Mouse (Mus musculus): ENCODE results near the gene Ccl3.

Ccl3 gene

DNA sequence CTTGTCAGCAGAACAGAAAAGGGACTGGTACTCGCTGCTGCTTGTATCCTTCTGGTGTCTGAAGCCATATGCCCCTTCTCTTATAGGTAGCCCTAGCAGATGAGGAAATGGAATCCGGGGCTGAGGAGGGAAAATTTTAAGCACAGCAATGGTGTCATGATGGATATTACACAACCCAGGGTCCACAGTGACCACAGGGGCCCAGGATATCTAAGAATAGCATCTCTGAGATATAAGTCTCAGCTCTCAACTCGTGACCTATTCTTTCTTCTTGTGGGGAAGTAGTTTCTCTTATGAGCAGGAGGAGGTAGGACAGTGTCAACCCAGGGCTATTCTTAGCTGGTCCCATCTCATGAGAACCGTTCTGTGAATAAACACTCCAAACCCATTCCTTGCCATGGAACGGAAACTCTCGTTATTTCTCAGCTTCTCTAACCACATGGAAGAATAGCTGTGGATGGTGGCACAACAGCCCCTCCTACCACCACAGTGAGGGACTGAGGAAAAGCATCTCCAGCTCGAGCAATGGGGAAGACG lies at the start of gene Ccl3:
Gene Ccl3, minus strand, starts transcription at position 51 of the 537 bp plus-strand sequence.
- DNase-seq (ENCODE audit: low spot score), result no peak

DNA sequence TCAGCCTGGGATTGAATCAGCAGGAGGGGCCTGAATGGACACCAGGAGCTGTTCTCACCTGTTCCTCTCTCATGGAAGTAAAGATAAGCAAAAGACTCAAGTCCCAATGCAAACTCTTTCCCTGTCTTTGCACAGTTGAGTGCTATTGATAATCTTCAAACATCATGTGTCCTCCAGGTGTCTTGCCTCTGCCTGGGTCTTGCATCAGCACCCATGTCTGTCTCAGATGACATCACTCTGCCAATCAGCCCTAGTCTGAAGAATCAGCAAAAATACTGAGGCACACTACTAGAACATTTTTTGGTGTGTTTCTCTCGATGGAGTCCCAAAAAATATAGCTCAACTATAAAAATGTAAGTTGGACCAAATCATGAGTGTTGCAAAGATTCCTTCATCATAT lies 42.9 kb upstream of the Ccl3 start:
- DNase-seq (ENCODE audit: low spot score), result no peak

DNA sequence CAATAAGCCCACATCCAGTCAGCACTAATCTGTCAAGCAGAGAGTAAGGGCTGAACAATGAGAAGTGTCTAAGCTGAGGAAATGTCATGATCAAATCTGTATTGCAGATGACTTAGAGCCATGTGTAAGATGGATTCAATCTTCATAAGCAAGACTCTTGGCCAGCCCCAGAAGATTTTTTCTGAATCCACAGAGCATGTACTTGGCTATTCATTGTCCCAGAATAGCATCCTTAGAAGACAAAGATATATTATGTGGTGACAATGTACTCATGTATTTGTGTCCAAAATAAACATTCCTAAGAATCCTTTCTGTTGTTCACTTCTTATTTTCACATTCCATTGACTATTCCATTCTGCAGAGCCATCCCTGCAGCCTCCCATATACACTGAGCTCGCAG lies 40.8 kb upstream of the Ccl3 start:
- DNase-seq (ENCODE audit: low spot score), result no peak

DNA sequence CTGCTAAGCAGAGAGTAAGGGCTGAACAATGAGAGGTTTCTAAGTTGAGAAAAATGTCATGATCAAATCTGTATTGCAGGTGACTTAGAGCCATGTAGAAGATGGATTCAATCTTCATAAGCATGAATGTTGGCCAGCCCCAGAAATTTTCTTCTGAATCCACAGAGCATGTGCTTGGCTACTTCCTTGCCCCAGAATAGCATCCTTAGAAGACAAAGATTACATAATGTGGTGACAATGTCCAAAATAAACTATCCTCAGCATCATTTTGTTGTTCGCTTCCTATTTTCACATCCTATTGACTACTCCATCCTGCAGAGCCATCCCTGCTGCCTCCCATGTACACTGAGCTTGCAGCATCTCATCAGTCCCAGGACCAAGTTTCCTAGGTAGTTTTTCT lies 26.5 kb upstream of the Ccl3 start:
- DNase-seq (ENCODE audit: low spot score), result no peak

DNA sequence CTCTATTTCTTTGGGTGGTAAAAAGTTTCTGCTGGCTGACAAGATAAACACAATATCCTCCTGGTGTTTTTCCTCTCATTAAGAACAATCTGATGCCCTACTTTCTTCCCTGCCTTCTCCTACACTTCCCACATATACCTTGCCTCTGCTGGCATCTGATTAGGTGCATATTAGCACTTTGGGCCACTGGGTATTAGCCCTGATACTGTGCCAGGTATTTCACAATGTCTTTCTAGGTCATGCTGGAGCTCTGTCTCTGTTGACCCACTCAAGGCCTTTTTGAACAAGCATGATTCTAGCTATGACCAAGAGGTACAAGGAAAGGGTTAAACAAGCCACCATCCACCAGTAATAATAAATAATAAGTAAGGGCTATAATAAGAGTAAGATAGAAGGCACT lies 22.6 kb upstream of the Ccl3 start:
- no peak for DNase-seq (ENCODE audit: low spot score)

DNA sequence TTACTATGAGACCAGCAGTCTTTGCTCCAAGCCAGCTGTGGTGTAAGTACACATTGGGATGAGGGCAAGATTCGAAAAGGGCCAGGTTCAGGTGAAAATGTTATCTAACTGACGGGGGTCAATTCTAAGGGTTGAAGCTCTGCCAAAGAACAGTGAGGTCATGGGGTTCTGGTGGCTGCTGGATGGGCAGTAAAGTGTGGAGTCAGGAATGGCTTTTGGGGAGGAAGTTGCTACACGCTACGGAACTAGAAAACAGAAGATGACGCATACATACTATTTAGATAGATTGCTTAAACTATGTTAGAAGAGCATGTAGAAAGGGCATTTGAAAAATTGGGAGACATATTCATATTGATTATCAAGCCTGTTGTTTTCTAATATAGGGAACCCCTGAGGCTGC lies 14.4 kb upstream of the Ccl3 start:
- DNase-seq (ENCODE audit: low spot score), result no peak

DNA sequence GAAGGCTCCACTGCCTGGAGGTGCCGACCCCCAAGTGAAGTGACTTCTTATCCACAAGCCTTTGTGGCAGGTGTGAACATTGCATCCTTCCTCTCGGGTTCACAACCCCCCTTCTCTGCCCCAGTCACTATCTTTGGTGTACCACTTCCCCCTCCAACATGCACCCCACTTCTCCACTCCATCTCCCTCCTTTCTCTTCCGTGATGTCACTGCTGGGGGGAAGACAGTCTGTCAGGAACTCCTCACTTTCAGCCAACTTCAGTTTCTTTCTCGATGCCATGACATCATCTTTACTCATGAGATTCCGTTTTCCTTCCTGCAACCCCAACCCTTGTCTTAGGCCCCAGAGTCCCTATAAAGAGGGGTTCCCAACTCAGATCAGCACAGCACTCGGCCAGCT lies 13.0 kb upstream of the Ccl3 start, which contains the start of gene Ccl4:
Gene Ccl4, plus strand, starts transcription at position 381 of the 400 bp plus-strand sequence.
- no peak for DNase-seq (ENCODE audit: low spot score)

DNA sequence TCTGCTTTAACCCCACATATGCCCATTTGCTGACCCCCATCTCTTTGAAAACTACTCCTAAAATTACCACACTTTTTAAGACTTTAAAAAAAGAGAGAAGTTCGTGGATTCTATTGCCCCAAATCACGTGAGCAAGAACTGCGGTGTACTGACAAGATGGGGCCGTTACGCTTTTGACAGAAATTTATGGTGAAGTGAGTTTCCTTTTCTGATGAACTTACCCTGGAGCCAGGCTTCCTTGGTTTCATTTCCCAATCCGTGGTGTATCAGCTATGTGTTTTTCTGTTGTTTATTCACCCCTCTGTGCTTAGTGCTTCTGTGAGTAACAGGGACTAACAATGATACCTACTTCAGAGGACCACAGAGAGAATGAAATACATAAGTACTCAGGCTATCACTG lies 9.6 kb upstream of the Ccl3 start:
- DNase-seq (ENCODE audit: low spot score), result no peak

DNA sequence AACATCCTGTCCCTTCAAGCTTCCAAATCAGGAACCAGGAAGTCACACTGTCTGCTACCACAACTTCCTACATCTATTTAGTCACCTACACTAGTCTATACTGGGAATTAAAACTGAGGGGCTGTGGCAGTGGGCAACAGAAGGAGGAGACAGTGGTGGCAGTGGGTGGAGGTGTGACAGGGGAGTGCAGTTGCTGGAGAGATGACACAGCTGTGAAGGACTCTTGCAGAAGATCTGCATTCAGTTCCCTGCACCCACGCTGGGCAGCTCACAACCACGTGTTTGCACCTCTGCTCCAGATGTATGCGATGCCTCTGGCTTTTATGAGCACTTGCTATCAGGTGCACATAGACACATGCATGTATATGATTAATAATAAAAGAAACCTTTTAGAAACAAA lies 8.4 kb upstream of the Ccl3 start:
- DNase-seq (ENCODE audit: low spot score), result no peak

DNA sequence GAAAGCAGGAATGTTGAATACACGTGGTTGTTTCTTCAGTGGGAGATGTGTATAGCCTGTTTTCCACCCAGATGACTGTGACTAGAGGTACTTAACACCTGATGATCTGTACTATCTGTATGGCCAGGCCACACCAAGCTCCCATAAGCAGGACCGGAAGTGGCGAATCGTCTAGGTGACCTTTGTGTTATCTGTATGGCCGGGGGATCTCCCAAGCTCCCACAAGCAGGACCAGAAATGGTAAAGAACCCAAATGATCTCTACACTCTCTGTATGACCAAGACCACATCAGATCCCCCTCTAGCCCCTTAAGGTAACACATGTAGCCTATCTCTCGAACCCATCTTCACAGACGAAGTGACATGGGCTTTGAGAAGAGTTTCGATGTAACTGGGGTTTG lies 5.5 kb upstream of the Ccl3 start:
- DNase-seq (ENCODE audit: low spot score), result no peak

DNA sequence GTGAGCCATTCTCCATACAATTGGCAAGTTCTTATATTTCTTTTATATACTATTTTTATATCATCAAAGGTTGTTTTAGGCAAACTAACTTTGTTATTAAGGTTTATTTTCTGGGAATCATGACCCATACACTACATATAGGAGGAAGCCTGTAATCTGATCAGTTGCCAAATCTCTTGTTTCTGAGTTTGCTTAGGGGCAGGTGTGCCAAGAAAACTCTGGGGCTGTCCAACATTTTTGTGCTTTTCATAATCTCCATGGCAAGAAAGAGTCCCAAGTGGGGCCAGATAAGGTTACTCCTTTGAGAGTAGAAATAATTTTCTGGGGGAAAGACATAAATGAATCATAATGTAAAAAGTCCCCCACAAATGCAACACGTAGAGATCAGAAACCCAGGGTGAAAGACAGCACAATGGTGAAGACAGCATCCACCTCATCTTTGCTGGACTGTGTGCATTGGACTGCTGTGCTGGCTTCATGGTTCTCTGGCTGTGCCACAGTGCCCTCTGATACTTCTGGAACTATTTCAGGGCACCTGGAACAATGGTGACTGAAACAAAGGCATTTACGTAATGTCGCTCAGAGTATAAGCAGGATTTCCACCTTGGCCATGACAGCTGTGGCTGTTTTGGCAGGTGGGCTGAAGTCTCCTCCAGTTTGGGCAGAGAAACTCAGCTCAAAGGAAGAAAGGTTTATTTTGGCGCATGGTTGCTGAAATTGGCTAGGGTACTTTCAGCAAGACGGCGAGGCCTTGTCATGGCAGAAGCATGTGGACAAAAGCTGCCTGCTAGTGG lies 2.6 kb downstream of the Ccl3 start:
- DNase-seq (ENCODE audit: low spot score), result no peak

DNA sequence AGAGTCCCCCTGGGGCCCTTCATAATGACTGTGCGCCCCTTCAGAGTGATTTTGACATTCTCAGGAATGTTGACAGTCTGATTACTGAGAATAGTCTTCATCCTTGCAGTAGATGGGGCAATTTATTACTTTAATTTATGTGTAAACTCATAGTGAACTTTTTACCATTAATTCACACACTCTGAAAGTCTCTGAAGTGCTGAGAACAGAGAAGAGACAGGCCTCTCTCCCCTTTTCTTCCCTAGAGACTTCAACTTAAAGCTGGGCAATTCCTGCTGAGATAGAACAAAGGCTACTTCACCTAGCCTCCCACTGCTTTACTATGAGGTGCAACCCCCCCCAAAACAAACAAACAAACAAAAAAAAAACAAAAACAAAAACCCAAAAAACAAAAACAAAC lies 3.6 kb downstream of the Ccl3 start, which contains the start of gene Rpl9-ps1:
Gene Rpl9-ps1, minus strand, starts transcription at position 101 of the 400 bp plus-strand sequence.
- no peak for DNase-seq (ENCODE audit: low spot score)

DNA sequence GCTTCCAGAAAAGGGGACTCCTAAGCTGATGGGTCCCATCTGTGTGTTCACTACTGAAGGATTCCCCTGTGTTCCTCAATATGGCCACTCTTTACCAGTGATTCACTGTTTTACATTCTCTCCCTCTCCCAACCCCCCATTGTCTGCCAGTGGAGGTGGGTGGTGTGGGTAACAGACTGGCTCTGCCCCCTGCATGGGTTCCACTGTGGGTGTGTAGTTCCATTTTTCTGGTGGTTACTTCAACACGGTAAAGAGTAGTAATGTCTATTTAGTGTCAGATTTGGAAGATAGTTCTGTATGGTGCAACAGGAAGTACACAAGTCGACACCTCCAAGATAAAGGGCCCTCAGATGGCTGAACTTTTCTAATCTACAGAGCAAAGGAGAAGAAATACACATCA lies 7.9 kb downstream of the Ccl3 start:
- no peak for DNase-seq (ENCODE audit: low spot score)

DNA sequence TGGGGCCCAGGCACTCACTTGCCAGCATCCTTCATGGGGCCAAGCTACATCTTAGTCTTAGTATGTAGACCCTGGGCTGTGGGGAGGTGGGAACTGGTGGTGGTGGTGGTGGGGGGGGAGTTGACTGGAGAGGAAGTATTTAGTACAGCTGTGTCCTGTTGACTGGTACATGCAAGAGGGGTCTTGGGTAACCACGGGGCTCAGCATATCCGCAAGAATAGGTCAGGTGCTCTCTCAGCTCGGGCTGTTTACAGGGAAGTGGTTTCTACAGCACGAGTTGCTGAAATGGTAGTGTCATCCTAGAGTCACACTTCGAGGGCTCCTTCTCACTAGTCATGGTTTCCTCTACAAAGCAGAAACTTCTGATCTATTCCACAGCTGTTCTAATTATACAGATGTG lies 9.0 kb downstream of the Ccl3 start:
- DNase-seq (ENCODE audit: low spot score), result no peak

DNA sequence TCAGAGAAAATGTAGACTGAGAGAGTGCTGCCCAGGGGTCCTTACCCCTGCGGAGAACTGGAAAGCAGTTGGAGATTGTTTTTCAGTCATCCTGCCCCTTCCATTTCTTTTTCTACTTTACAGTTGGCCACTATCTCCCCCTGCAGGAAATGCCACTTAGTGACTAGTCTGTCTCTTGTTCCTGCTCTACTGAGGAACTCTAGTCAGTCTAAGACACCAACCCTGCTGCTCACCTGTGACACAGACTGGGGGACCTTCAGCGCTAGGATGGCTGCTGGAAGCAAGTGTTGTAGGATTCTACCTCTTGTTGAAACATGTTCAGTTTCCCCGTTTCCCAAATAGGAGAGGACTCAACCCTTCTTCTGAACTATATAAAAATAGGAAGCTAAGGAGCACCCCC lies 9.6 kb downstream of the Ccl3 start:
- DNase-seq (ENCODE audit: low spot score), result no peak

DNA sequence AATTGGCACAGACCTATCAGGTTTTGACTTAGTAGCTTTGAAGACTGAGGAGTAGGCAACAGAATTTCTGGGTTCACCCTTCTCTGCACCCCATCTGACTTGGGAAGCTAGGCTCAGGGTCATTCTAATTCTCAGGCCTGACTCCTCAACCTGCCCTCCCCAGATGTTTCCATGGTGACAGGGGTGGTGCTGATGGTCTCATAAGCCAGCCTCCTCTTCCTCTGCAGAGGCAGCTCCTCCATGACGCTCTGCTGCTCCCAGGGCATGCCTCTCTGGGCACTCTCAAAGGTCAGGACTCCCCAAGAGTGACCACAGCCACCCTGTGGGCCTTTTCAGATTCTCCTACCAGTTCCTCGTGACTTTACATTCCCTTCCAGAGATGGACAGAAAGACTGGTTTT lies 10.2 kb downstream of the Ccl3 start:
- DNase-seq (ENCODE audit: low spot score), result no peak

DNA sequence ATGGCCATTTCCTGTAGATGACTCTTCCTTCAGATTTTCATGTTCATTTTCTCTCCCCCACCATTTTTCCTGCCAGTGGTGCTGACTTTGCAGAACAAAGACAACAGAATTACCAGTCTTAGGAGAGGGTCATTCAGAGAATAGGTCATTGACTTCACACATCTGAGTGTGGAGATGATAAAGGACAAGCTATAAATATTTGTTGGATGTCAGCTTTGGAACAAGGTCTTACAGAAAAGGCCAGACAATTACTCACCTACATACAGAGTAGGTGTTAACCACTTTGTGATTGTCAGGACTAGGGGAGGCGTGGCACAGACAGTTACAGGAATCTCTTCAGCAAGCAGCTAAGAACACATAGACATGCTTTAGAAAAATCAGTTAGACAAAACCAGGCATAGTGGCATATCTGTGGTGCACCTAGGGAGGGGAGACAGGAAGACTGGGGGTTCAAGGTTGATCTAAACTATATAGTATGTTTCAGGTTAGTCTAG lies 12.4 kb downstream of the Ccl3 start:
- no peak for DNase-seq (ENCODE audit: low spot score)

DNA sequence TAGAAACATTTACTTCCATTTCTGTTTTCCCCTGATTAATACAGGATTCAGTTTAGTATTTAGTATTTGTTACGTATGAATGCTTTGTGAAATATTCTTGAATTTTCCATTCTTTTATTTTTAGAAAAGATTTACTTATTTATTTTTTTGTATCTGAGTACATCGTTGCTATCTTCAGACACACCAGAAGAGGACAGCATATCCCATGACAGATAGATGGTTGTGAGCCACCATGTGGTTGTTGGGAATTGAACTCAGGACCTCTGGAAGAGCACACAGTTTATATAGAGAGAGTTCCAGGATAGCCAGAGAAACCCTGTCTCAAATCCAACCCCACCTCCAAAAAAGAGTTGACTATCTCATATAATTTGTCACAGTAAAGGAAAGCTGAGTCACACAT lies 14.3 kb downstream of the Ccl3 start:
- DNase-seq (ENCODE audit: low spot score), result no peak

DNA sequence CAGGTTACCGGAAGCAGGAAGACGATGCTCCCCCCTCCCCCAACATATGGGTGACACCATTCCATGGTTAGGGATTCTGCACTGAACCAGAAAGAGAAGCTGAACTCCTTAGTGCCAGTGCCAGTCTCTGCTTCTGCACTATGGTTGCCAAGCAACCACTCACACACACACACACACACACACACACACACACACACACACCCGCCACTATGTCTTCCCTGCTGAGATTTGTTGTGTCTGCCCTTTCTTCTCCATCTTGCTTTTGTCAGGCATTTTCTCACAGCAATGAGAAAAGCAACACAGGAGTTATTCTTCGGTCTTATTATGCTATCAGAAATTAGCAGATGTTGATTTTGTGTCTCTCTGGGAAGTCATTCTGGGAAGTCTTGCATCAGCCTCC lies 14.7 kb downstream of the Ccl3 start:
- DNase-seq (ENCODE audit: low spot score), result no peak

DNA sequence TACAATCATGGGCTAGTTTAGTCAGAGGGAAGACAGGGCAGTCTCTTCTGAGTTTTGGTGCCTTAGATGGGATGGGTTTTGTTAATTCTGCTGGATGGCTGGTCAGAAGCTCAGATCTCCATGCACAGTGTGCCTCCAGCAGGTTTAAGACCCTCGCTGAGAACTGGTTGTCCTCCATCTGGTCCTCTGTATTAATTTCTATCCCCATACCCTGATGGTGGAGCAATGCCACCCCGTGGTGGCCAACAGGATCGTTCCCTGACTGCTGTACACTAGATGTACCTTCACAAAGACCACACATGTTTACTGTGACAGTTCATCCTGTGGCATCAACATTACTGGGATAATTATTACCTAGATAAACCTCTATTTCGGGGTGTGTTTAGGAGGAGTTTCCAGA lies 16.4 kb downstream of the Ccl3 start:
- DNase-seq (ENCODE audit: low spot score), result no peak

DNA sequence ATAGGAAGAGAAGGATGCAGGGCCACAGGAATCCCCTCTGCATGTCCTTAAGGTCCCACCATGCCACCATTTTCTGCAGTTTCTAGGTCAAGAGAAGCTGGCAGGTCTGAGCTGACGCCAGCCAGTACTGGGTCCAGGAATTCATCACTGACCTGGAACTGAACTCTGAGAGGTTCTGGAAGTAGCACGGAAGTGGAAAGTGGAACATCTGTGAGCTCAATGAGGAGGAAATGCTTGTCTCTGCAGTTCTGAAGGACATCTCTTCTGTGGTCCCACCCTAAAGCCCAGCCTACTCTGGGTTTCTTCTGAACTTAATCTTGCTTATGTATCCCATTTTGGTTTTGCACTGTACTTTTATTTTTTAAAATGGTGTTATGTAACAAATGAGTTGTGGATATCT lies 18.1 kb downstream of the Ccl3 start:
- DNase-seq (ENCODE audit: low spot score), result no peak

DNA sequence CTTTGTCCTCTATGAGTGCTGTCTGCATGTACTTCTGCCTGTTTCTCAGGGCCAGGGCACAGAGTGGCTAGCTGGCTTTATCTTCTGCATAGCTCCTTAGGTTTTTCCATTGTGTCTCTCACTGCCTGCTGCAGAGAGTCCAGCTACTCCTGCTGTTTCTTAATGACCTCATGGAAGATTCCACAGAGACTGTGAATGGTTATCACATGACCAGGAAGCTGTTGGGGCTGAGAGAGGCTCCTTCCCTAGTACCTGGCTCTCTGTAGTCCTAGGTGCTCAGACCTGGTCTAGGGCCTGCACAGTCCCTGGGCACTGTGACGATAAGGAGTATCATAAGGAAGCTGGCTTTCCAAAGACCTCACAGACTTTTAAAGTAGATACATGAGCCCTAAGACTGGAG lies 18.5 kb downstream of the Ccl3 start:
- no peak for DNase-seq (ENCODE audit: low spot score)

DNA sequence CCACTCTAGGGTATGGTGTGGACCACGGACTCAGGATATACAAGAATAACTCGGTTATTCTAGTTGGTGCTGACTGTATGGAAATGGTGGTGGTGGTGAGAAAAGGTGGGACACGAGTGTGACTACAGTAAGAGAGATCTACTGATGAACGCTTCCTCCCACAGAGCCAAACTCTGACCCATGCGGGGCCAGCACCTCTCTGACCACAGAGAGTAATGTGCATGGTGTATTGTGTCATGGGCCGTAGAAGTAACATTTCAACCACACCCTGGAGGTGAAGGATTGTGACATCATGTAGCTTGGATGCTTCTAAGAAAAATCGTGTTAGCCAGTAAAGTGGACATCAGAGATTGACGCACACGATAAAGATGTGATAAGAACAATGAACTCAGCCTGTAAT lies 20.3 kb downstream of the Ccl3 start:
- no peak for DNase-seq (ENCODE audit: low spot score)

DNA sequence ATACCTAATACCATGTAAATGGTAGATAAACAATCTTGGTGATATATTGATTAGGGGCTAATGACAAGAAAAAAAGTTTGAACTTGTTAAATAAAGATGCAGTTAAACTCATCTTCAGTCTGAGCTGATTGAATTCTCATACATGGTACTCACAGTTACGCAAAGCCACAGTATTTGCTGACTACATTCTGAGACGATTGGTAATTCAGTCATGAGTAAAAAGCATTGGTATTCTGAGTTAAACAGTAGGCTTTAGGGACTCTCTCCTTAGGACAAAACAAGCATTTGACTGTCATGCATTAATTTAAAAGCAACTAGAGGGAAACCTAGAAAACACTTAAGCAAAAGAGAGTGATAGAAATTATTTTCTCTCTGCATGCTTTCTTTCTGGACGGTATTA lies 25.6 kb downstream of the Ccl3 start:
- DNase-seq (ENCODE audit: low spot score), result no peak

Data from yolk sac, embryonic 10.5 days (tissue).